Mouse (Mus musculus) hindbrain, embryonic 11.5 days (tissue): Measurements from ENCODE around the gene Man1b1. TPM values are rescaled to one million over a fixed set of nuclear protein-coding genes. Genes with fewer than 3 reads are reported as not detected.

Experiments
- ATAC-seq: fragments of 200-750 bp; cut with Nextera tagmentation; 2 replicates; pipeline ENCODE4 v1.8.0; 2017; ENCODE audit warnings: mild to moderate bottlenecking, moderate TSS enrichment, moderate library complexity; ENCODE audit not compliant: low FRiP score
- DNase-seq: peaks from one replicate; pipeline ENCODE4 v3.0.0-alpha.2; 2015; ENCODE audit warnings: low spot score
- H3K27ac ChIP-seq: fragments of 300-500 bp; sonication (generic); 2 replicates; pipeline ENCODE4 v1.5.1; 2014; ENCODE audit warnings: mild to moderate bottlenecking, low read depth, low read length
- H3K27me3 ChIP-seq: fragments of 300-500 bp; sonication (generic); 2 replicates; pipeline ENCODE4 v1.6.1; 2014; ENCODE audit warnings: mild to moderate bottlenecking, low read length, moderate library complexity, mixed read lengths; ENCODE audit not compliant: control insufficient read depth, insufficient read depth
- H3K36me3 ChIP-seq: fragments of 300-500 bp; sonication (generic); 2 replicates; pipeline ENCODE4 v1.6.1; 2014; ENCODE audit warnings: mild to moderate bottlenecking, low read length, moderate library complexity, mixed read lengths; ENCODE audit not compliant: control insufficient read depth, insufficient read depth
- H3K4me1 ChIP-seq: fragments of 300-500 bp; sonication (generic); replicated peaks from 2 replicates; pipeline ENCODE4 v1.6.1; 2014; ENCODE audit warnings: low read length, mixed read lengths; ENCODE audit not compliant: control insufficient read depth, insufficient read depth
- H3K4me2 ChIP-seq: fragments of 300-500 bp; sonication (generic); replicated peaks from 2 replicates; pipeline ENCODE4 v1.6.1; 2014; ENCODE audit warnings: mild to moderate bottlenecking, low read depth, low read length
- H3K4me3 ChIP-seq: fragments of 300-500 bp; sonication (generic); 2 replicates; pipeline ENCODE4 v1.5.1; 2014; ENCODE audit warnings: low read depth, low read length
- H3K9ac ChIP-seq: fragments of 300-500 bp; sonication (generic); 2 replicates; pipeline ENCODE4 v1.6.1; 2014; ENCODE audit warnings: low read depth, low read length
- H3K9me3 ChIP-seq: fragments of 300-500 bp; sonication (generic); 2 replicates; pipeline ENCODE4 v1.6.1; 2016; ENCODE audit warnings: low read length; ENCODE audit not compliant: control insufficient read depth
- WGBS: fragments of 180-500 bp; shearing (Covaris S2); extraction: QIAGEN DNeasy Blood & Tissue Kit; methylation state at CpG from one replicate; pipeline ENCODE4 v1.1.7; 2014; 5-methylcytosine and 5-hydroxymethylcytosine counted together
- polyA plus RNA-seq: library from polyadenylated mRNA; unstranded; fragments of >200 nt; fragmentation: Nextera tagmentation; extraction: Ambion mirVana; gene quantifications from 2 replicates; pipeline ENCODE4 v1.2.1, GENCODE M21; 2014

Gene Man1b1
- polyA plus RNA-seq, 1 experiment from 2014 or later: 133 TPM

- H3K9ac ChIP-seq: no peak overlapping the region
- ATAC-seq (no peak), DNase-seq (no peak)
- peaks cover 21% of the 10 kb centered on the region for H3K27me3 ChIP-seq
- H3K4me1 ChIP-seq: 0 out of 2 replicates have a peak, but pooled peaks cover 3% of the 10 kb centered on the region
- no peak overlapping the region for H3K4me2 ChIP-seq
- H3K27ac ChIP-seq: no peak overlapping the region
- H3K9me3 ChIP-seq: no peaks in the 10 kb centered on the region
- no peak overlapping the region for H3K4me3 ChIP-seq
- no peaks in the 10 kb centered on the region for H3K36me3 ChIP-seq
- WGBS: 83% methylated on average over 4 of the region's 4 CpGs
These were observed 32.2 kb downstream of the Man1b1 start for GRCm38 (mm10) chr2:25364313-25364712.

DNA sequence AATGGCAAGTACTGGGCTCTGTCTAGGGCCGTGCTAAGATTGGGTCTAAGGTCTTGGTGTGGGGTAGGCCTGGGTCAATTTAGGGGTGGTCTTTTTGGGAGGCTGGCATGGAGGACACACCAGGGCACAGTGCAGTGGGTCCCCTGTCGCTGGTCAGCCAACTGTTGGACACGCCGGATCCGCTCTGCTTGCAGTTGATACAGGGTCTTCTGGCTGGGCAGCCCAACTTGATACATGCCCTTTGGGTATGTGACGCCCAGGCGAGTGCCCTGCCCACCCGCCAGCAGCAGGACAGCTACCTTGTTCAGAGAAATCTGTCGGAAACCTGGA is 32.6 kb downstream of the Man1b1 start:
- Histone ChIP-seq H3K4me1 (0 out of 2 replicates have a peak, but pooled peaks cover 3% of the 10 kb centered on the region), H3K36me3 (no peaks in the 10 kb centered on the region), H3K9me3 (no peaks in the 10 kb centered on the region), H3K27me3 (peaks cover 21% of the 10 kb centered on the region), H3K9ac (peak overlapping the region; percentile 56; the same call in 1 of the 2 replicates), H3K4me3 (peak overlapping the region; percentile 45), H3K4me2 (peak overlapping the region; percentile 96), H3K27ac (no peak overlapping the region)
- peak; percentile 17; the same call in 1 of the 2 replicates for ATAC-seq
- no peak for DNase-seq
- 27% methylated on average over 9 of the region's 9 CpGs for WGBS

DNA sequence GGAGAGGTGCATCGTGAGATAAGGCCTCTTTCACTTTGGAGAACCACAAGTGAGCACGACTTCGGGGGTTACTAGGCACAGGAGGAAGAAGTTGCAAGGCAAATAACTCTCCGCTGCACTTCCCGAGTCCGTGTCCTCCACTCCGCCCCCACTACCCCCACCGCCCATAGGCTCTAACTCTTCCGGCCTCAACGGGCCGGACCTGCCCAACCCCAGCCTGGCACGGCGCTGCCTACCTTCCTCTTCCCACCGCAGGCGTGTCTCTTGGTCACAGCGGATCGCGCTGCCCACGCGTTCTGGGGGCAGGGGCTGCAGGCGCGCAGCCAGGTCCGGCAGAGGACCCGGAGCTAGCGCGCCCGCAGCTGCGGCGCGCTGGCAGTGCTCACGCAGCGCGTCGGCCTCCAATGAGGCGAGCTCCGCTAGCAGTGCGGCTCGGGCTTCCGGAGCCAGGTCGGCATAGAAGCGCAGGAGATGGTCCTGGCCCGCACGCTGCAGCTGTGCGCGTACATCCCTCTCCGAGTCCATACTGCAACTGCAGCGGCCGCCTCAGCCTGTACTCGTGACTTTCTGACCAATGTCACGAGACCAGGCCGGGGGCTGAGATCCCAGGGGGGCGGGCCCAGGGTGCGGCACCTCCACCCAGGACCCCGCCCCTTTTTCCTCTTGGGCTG is 33.1 kb downstream of the Man1b1 start, which contains the start of gene Uap1l1:
Gene Uap1l1, minus strand, starts transcription at position 592 of the 671 bp plus-strand sequence.
- DNase-seq (peak; percentile 67), ATAC-seq (peak; percentile 78)
- H3K36me3 ChIP-seq: no peaks in the 10 kb centered on the region
- peaks cover 21% of the 10 kb centered on the region for H3K27me3 ChIP-seq
- peak within 1 kb of the TSS; percentile 96 for H3K4me2 ChIP-seq
- H3K4me1 ChIP-seq: 0 out of 2 replicates have a peak, but pooled peaks cover 3% of the 10 kb centered on the region
- peak within 1 kb of the TSS; percentile 45 for H3K4me3 ChIP-seq
- H3K9me3 ChIP-seq: no peaks in the 10 kb centered on the region
- under 1% methylated on average over 54 of the region's 54 CpGs for WGBS
- no peak within 1 kb of the TSS for H3K27ac ChIP-seq
- peak within 1 kb of the TSS; percentile 56 for H3K9ac ChIP-seq

DNA sequence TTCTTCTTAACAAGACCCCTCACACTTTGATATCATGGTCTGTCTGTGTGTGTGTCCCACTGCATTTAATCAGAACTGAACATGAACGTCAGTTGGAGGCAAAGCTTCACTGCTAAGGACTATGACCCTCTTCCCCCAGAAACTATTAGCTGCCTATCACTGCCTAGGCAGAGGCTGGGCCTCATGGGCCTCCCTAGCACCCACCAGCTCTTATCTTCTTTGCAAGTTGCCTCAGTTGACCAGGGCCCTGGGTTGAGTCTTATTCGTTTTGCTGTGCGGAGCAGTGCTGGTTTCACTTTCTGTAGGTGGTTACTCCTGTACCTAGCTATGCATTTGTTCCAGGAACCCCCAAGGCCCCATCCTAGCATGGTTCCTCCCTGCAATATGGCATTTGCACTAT is 37.9 kb downstream of the Man1b1 start:
- DNase-seq (no peak), ATAC-seq (no peak)
- H3K4me3 ChIP-seq: no peak overlapping the region
- peaks cover 4% of the 10 kb centered on the region for H3K27me3 ChIP-seq
- H3K4me1 ChIP-seq: peaks cover 6% of the 10 kb centered on the region
- 81% methylated on average over 3 of the region's 3 CpGs for WGBS
- no peak overlapping the region for H3K9ac ChIP-seq
- no peaks in the 10 kb centered on the region for H3K36me3 ChIP-seq
- no peaks in the 10 kb centered on the region for H3K9me3 ChIP-seq
- H3K4me2 ChIP-seq: no peak overlapping the region
- H3K27ac ChIP-seq: no peak overlapping the region

DNA sequence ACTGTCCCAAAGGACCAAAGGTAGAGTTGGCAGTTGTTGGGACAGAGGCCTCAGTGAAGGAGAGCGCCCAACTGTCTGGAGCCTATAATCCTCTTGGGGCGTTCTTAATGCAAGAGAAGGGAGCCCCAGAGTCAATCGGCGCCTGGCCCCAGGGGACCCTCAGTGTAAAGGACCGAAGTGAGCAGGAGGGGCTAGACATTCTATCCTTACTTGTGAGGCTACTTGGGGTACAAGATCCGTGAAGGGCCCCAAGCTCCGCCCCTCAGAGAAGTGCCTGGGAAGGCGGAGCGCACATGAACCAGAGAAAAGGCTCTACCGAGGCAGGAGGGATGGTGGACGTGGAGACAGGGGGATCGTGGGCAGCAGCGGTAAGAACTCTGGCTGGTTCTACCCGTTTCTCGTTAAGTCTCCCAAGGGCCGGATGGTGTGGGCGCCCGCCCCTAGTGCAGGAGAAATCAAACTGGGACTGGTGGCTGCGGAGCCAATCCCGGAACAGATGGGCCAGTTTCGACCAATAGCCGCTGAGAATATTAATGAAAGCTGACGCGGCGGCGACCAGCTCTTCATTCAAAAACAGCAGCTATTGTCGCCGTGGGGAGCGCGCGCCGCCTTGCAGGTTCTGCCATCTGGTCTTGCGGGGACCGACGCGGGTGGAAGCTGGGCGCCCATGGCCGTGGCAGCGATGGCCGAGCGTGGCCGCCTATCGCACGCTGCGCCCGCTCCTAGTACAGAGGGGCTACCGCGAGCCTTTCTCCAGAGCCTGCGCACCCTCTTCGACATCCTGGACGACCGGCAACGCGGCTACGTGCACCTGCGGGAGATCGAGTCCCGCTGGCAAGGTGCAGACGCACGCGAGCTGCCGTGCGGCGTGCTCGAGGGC is 39.9 kb downstream of the Man1b1 start, which contains the start of gene Sapcd2:
Gene Sapcd2, plus strand, starts transcription at position 558 of the 880 bp plus-strand sequence.
- H3K4me2 ChIP-seq: peak within 1 kb of the TSS; percentile 98
- peak within 1 kb of the TSS; percentile 85 for H3K4me3 ChIP-seq
- under 1% methylated on average over 64 of the region's 65 CpGs for WGBS
- H3K9ac ChIP-seq: peak within 1 kb of the TSS; percentile 70
- no peaks in the 10 kb centered on the region for H3K9me3 ChIP-seq
- DNase-seq: peak; percentile 88
- H3K27me3 ChIP-seq: no peaks in the 10 kb centered on the region
- peak; percentile 93 for ATAC-seq
- no peaks in the 10 kb centered on the region for H3K36me3 ChIP-seq
- peak within 1 kb of the TSS; percentile 83 for H3K27ac ChIP-seq
- peaks cover 6% of the 10 kb centered on the region for H3K4me1 ChIP-seq

- Histone ChIP-seq H3K4me3 (peak overlapping the region; percentile 85), H3K27me3 (no peaks in the 10 kb centered on the region), H3K4me1 (peaks cover 6% of the 10 kb centered on the region), H3K9me3 (no peaks in the 10 kb centered on the region), H3K36me3 (no peaks in the 10 kb centered on the region), H3K4me2 (peak overlapping the region; percentile 98), H3K27ac (peak overlapping the region; percentile 47; the same call in 1 of the 2 replicates), H3K9ac (peak overlapping the region; percentile 62)
- peak; percentile 6; the same call in 1 of the 2 replicates for ATAC-seq
- 3% methylated on average over 41 of the region's 42 CpGs for WGBS
- no peak for DNase-seq
These were observed 40.7 kb downstream of the Man1b1 start for GRCm38 (mm10) chr2:25372644-25373391.

DNA sequence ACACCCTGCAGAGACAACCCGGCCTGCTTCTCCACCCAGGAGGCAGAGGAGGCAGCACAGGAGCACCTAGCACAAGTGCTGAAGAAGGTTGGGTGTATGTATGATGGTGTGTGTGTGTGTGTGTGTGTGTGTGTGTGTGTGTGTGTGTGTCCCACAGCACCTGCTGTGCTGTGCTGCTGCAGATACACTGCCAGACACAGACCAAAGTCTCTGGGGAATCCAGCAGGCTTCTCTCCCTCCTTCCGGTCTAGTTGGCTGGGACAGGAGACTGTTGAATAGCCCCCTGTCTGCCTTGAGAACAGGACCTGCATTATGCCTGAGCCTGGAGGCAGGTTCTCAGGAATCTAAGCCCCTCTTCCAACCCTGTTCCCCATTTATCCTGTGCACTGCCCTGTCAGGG is 41.3 kb downstream of the Man1b1 start:
- no peaks in the 10 kb centered on the region for H3K27me3 ChIP-seq
- no peak for DNase-seq
- H3K9ac ChIP-seq: peak overlapping the region; percentile 62
- no peaks in the 10 kb centered on the region for H3K9me3 ChIP-seq
- 19% methylated on average over 2 of the region's 2 CpGs for WGBS
- peaks cover 6% of the 10 kb centered on the region for H3K4me1 ChIP-seq
- H3K27ac ChIP-seq: no peak overlapping the region
- H3K4me3 ChIP-seq: peak overlapping the region; percentile 85
- no peaks in the 10 kb centered on the region for H3K36me3 ChIP-seq
- H3K4me2 ChIP-seq: peak overlapping the region; percentile 98
- ATAC-seq: no peak

DNA sequence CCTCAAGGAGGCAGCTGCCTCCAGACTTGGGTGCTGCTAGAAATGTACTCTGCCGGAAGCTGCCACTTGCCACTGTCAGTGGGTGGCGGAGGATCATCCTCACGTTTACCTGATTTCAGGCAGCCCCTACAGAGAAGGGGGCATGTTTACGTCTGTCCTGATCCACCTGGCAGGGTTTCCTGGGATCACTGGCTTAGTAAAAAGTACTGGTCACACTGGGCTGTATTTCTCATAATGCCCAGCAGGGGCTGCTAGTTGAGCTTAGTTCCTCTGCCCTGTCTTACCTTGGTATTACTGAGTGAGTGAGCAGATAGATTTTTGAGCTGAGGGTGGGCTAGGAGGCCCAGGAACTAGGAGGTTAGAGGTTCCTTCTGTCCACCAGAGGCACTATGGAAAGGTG is 44.5 kb downstream of the Man1b1 start:
- DNase-seq: peak; percentile 61
- no peaks in the 10 kb centered on the region for H3K9me3 ChIP-seq
- H3K36me3 ChIP-seq: no peaks in the 10 kb centered on the region
- WGBS: 78% methylated on average over 4 of the region's 4 CpGs
- no peak overlapping the region for H3K9ac ChIP-seq
- H3K27ac ChIP-seq: no peak overlapping the region
- no peak overlapping the region for H3K4me3 ChIP-seq
- no peak for ATAC-seq
- no peaks in the 10 kb centered on the region for H3K27me3 ChIP-seq
- H3K4me1 ChIP-seq: peaks cover 6% of the 10 kb centered on the region
- no peak overlapping the region for H3K4me2 ChIP-seq
